Mouse (Mus musculus) adrenal gland, postnatal 4 days (tissue): ENCODE measurements around the gene Sirpa. TPM values are rescaled to one million over a fixed set of nuclear protein-coding genes. Genes with fewer than 3 reads are reported as not detected.

ENCODE experiments used
- DNase-seq, 2 experiments: peaks; one replicate each; pipeline ENCODE4 v3.0.0; 2021 to 2022; ENCODE audit warnings: low spot score in 2 of 2, mixed read lengths in 2 of 2
- total RNA-seq, 2 experiments: library from RNA; stranded (reverse); gene quantifications; 2 replicates each; pipeline ENCODE4 v1.2.3; 2021

The Sirpa gene
- total RNA-seq, 2 experiments from 2014 or later: 76.8 to 79.1 TPM

DNA sequence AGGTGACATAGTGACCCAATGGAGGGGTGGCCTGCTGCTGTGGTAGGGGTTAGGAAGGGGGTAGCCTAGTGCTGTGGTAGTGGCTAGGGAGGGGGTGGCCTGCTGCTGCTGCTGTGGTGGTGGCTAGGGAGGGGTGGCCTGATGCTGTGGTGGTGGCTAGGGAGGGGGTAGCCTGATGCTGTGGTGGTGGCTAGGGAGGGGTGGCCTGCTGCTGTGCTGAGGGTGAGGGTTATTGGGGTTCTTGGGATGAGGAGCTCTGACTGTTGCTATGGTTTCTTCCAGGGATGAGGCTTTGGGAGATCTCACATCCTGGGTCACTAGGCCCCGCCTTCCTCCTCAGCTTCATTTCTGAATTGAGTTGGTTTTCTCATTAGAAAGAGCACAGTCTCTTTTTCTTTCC lies 10.9 kb downstream of the Sirpa start:
- DNase-seq: no peak

DNA sequence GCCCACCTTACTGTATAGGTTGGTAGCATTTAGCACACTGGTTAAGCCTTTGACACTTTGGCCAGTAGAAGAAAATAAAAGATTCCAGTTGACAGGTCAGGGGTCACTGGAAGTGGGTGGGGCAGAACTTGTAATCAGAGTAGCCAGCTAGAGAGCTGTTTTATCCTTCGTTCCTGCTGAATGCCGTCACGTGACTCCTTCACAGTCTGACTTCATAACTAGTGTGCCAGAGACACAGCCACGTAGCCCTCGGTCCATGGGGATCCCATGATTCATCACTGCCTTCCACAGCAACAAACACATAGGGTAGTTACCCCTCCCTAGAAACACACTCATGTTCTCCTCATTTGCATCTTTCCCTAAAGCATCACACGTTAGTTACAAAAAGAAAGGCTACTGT lies 11.4 kb downstream of the Sirpa start:
- no peak for DNase-seq

DNA sequence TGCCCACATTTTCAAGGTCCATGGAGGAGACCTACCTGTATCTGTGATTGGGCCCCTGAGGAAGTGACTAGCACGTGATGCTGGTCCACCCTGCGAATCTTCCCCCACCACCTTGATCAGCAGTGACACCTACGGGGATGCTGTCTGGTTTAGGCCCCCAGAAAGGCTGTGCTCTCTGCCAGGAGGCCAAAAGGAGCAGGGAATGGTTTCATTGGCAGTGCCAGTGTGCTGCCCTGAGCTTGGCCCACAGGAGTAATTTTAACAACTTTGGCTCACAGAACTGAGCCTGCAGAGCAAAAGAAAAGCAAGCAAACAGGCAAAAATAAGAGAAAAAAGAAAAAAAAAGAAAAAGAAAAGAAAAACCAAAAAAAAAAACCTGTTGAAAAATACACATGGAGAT lies 13.2 kb downstream of the Sirpa start:
- DNase-seq: no peak

DNA sequence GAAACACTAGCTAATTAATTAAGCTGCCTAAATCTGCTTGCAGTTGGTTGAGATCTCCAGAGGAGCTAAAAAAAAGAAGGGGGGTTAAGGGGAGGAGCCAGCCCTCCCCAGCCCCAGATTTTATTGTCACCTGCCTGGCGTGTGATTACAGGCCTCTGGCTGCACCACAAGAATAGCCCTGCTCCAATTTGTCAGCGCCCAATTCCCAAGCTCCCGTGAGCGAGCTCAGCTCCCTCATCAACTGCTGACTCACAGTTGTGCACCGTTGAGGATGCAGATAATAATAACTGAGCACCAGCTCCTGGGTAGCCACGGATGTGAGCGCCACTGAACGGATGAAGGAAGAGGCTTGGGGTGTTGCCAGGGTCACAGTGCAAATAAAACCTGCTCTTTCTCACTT lies 13.6 kb downstream of the Sirpa start:
- no peak for DNase-seq

DNA sequence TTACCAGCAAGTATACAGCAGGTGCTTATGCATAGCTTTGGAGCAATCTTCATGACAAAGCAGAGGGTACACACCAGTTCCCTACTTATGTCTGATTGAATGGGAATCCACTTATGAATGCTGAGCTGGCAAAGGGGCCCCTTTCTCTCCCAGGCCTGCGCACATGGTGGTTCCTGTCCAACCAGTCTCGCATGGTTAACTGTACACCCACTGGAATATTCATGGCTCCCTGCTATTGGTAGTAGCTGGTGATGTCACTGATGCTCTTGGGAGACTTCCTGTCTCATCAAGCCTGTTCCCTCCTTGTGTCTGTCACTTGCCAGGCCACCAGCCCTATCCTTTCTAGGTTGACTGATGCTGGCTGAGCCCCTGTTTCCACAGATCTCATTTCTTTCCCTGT lies 14.3 kb downstream of the Sirpa start:
- no peak for DNase-seq

DNA sequence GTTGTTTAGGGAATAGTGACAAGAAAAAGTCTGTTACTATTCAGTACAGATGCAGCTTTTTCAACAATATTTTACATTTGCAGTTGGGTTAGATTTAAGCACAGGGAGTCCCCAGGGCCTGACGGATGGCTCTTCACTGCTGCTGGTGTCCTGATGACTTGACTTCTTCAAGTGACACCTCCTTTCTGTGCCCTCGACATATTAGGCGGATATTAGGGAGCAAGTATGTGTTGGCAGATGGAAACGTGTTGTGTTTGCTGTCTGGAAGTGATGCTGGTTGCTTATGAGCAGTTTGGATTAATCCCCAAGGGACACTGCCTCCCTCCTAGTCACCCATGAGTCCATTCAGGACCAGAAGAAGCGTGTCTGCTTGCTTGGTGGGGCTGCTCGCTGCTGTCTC lies 21.3 kb downstream of the Sirpa start:
- no peak for DNase-seq

DNA sequence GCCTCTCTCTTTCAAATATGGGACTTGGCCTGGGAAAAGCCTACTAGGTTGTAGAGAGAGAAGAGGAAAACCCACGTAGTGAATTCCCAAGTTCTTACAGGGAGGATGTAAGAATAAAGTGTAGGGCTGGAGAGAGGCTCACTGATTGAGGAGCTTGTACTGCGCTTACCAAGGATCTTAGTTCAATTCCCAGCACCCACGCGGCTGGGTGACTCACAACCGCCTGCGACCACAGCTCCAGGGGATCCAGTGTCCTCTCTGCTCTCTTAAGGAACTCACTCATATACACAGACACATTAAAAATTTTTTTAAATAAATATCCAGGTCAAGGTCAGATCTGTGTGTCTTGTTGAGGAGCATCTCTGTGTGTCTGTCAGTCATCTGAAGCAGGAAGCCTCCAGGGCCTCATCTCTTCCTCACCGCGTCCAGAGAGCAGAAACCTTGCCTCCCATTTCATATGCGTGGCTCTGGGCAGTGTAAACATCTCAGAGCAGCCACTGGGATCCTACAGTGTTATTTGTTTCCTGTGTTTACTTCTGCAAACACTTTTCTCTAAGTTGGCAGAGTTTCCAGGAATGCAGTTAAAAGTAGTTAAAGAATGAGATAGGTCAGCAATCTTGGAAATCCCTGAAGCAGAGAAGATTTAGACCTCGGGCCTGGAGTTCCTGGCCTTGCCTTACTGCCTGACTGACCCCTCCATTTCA lies 22.0 kb downstream of the Sirpa start:
- DNase-seq: no peak

DNA sequence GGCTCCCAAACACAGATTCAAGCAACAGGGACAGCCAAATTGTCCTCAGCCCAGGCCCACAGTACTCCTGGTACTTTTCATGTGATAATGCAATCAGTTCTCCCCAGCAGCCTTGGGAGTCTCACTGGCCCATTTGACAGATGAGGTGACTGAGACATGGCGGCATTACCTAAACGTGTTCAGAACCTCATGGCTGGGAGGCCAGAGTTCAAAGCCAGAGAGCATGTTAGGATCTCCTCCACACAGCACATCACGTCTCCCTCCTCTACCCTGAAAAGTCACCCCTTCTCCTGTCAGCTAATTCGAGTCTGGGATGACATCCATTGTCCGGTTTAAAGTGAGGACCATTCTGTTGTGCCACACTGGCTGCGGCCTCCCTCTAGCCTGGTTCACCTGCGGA lies 27.5 kb downstream of the Sirpa start:
- DNase-seq: no peak

DNA sequence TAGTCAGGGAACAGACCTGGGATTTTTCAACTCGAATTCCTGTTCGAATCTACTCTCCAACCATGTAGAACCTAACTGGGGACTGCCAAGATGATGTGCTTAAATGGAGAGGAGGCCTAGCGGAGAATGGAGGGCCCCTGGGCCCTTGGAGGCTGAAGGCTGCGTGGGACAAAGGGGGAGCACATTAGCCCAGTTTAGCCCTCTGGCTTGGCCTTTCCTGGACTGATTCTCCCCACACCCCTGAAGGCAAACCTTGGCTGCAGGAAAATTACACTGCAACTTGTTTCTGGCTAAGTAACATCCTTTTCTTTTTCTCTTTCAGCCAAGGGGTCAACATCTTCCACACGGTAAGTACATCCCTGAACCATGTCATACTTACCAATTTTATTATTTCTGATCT lies 28.2 kb downstream of the Sirpa start:
- no peak for DNase-seq

DNA sequence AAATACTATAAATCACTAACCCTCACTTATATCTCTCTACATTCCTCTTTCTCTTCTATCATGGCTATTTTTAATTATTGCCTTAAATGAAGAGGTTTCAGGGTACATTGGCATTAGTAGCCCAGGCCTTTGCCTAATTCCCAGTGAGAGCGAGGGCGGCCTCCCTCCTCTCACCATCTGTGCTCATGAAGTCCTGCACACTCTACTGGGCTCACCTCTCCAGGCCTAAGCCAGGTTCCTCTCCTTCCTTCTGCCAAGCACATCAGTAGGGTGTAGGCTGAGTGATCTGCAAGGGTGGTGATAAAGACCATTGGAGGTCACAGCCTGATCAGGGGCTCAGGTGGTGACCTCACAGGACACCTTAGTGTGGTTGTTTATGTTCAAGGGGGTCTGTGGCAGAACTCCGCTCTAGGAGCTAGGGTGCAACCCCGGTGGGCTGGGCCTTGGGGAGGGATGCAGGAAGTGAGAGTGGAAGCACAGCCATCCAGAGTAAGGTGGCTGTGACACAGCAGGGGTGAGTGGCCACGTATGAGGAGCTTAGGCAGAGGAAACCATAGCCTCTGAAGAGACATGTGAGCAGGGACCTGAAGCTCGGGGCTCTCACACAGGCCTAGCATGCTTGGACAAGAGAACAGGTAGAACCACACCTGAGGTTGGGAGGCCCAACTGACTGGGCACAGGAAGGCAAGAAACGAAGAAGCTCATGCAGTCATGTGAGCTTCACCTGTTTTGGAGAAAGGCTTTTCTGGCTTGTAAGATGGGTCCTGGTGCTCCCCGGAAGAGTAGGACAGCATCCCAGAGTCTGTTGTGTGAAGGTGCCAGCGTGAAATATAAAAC lies 29.2 kb downstream of the Sirpa start:
- DNase-seq: no peak

DNA sequence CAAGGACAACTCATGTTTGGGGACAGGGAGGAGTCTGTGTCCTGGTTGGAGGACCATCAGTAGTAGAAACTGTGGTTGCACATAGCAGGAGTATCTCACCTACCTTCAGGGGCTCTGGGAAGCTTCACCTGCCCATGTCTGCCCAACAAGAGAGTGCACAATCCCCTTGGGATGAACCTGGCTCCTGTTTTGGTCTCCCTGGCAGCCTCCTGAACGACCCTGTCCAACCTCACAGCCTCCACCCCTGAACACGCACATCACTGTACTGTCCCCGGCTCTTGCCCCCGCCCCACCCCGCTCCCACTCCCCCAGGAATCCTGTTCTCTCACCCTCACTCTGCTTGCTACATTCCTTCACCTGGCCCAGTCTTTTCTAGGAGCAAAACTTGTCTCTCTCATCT lies 30.3 kb downstream of the Sirpa start:
- no peak for DNase-seq

DNA sequence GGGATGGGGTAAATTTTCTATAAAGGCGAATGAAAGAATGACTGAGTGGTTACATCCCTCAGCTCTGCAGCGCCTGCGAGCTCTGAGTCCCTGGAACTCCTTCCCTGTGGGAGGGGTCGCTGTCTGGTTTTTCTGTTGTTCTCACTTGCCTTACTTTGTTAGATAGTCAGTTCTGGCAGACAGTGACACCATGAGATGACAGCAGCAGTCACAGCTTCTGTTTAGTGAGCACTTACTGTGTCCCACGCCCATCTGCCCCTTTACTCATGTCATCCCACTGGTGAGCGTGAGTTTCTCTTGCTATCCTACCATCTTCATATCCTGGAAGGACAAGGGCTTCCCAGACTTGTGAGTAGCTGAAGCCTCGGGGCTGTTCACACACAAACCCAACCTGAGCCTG lies 31.1 kb downstream of the Sirpa start:
- no peak for DNase-seq

DNA sequence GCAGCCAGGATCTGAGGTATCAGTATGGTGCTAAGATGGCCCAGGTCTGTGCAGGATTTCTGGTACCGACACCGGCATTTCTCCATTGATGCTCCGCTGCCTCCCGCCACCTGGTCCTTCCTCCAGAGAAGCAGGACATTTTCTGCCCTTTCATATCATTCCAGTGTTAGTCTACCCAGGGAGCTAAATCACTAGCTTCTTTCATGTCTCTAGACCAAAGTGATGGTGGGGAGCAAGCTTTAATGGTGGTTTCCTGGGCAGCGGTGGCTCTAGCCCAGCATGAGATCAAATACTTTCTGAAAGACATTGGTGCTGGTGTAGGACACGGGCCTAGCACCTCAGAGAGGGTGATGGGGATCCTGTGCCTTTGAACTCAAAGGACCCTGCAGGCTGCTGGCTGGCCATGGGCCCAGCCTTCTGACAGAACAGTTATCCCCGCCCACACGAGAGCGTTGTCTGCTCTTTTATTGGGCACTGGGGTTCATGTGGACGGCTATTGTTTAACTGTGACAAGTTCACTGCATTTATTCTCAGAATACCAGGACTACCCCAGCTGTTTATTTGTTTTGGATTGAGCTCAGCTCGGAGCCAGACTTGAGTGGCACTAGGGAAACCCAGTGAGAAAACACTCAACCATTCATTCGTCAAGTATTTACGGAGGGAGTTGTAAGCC lies 31.7 kb downstream of the Sirpa start:
- no peak for DNase-seq

DNA sequence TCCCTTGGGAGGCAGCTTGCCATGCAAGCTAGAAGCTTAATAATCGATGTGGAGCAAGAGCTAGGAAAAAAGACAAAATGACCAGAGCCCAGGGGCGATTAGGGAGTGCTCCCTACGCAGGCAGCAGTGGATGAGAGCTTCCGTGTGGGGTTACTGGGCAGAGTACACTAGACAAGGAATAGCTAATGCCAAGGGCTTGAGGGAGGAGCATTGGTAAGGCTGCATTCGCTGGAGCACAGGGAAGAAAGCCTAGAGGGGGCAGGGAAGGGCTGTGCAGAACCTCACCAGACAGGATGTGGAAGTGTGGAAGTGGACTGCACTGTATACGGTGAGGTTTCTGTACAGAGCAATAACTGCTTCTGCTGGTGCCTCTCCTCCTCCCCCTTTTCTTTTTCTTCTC lies 32.3 kb downstream of the Sirpa start:
- DNase-seq: no peak

DNA sequence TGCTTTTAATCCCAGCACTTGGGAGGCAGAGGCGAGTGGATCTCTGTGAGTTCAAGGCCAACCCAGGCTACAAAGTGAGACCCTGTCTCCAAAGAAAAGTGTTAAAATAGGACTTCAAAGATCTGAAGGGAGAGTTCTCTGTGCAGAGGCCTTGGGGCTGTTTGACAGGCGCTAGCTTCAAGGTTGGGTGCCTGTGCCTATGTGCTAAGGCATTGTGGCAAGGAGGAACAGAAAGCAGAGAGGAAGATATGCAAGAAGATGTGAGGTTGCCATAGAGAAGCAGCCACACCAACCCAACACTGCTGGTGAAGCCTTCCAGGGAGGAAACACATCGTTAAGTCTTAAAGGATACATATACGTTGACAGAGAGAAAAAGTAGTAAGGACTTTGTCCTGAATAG lies 33.2 kb downstream of the Sirpa start:
- no peak for DNase-seq

DNA sequence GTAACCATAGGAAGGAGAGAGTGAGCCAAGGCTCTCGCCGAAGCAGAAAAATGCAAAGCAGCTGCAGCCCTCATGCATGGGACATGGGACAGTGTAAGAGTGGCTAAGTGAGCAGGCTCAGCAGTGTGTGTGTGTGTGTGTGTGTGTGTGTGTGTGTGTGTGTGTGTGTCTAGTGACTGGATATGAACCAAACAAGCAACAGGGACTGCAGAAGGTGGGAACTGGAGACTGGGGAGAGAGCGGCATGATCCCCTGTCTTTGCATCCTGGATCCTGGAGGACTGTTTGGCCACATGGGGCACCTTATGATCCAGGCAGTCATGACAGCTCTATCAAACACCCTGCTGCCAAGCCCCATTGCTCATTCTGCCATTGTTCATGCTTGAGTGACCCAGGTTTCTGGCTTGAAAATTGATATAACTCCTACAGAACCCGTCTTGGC lies 34.0 kb downstream of the Sirpa start:
- no peak for DNase-seq

DNA sequence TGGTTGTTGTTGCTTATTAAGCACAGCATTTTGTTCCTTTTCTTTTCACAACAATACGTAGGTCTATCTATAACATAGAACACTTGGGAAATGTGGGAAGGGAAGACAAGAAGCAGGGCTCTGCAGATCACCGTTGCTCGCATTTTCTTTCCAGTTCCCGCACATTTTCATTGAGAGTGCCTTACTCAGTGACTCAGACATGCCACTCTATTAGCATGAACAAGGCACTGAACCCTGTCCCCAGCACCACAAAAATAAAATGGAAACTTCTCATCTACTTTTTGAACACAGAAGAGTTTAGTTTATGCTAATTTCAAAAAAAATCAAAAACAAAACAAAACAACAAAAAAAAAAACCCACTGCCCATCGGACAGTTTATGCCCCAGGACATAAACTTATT lies 34.5 kb downstream of the Sirpa start:
- DNase-seq: no peak

DNA sequence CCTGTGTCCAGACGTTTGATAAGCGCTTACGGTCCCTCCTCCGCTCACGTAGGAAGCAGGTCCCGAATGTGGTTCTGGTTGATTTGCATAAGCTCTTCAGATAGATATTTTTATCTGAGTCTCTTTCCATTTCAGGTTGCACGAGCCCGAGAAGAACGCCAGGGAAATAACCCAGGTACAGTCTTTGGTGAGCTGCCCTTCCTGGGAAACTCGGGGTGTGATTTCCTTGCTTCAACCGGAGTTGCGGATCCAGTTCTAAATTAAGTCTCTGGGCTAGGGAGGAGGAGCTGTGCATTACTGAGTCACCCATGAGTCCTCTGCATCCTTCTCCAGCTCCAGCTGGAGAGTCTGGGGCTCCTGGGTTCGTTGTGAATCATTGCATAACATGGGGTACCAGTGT lies 35.2 kb downstream of the Sirpa start:
- no peak for DNase-seq

DNA sequence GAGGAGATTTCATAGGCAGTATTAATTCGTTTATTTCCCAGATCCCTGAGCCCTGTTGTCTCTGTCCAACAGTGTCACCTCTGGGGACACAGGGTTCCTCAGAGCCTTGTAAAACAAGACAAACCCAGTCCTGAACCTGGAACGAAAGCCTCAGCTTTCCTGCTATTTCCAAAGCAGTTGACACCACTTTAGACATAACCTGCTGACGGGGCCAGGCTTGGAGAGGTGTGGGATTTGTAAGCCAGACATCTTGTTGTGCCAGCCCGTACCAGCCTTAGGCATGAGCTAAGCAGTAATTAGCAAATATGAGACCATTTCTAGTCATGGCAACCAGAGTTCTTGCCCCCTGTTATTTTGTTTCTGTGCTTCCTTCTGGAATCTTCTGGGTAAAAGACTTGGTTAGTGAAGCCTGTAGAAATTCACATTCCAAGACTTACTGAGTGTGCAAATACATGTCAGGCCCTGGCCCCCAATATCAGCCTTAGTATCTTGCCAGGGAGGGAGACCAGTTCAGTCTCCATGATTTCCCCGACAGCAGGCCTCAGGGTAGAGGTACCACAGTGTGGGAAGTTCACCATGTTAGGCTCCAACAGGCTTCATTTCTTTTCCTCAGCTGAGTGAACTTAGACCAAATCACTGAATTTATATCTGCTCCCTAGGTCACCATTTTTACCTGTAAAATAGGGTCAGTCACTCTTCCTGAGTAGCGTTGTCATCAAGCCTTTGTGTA lies 36.0 kb downstream of the Sirpa start:
- DNase-seq: no peak

DNA sequence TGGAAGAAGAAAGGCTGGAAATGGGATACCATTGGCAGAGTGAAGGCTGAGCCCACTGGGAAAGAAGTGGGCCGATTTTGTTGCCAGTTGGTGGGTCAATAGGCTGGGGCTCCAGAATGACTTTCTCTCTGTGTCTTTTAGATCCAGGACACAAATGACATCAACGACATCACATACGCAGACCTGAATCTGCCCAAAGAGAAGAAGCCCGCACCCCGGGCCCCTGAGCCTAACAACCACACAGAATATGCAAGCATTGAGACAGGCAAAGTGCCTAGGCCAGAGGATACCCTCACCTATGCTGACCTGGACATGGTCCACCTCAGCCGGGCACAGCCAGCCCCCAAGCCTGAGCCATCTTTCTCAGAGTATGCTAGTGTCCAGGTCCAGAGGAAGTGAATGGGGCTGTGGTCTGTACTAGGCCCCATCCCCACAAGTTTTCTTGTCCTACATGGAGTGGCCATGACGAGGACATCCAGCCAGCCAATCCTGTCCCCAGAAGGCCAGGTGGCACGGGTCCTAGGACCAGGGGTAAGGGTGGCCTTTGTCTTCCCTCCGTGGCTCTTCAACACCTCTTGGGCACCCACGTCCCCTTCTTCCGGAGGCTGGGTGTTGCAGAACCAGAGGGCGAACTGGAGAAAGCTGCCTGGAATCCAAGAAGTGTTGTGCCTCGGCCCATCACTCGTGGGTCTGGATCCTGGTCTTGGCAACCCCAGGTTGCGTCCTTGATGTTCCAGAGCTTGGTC lies 37.3 kb downstream of the Sirpa start:
- DNase-seq: no peak

DNA sequence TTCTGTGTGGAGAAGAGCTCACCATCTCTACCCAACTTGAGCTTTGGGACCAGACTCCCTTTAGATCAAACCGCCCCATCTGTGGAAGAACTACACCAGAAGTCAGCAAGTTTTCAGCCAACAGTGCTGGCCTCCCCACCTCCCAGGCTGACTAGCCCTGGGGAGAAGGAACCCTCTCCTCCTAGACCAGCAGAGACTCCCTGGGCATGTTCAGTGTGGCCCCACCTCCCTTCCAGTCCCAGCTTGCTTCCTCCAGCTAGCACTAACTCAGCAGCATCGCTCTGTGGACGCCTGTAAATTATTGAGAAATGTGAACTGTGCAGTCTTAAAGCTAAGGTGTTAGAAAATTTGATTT lies 37.9 kb downstream of the Sirpa start:
- no peak for DNase-seq
